Mouse (Mus musculus) ZHBTc4 (cell line): Measurements from ENCODE around the gene Myl6b.
"Not testable (repeated sequence)": the region's sequence is repeated elsewhere in the genome, so short reads cannot be mapped to it uniquely, and the experiment has no call there.

Experiments used
- DNase-seq: peaks from one replicate; pipeline ENCODE4 v3.0.0-alpha.2; 2011; ENCODE audit warnings: low read depth, low spot score

Myl6b gene

DNA sequence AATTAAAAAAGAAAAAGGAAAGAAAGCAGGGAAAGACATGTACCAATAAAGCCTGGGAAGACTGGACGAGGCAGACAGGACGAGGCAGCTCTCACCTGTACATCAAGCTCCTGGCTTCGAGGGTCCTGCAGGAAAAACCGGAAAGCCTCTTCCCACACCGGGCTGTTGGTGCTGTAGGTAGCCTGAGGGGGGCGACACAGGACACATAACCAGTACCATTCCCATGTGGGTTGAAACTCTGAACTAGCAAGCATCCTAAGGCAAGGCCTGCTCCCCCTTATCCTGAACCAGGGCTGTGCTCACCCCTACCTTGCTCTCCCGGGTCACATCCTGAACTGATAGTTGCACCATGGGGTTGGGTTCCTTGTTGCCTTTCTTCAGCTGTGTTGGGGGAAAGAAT is 20.3 kb upstream of the Myl6b start:
- peak; percentile 75 for DNase-seq

DNA sequence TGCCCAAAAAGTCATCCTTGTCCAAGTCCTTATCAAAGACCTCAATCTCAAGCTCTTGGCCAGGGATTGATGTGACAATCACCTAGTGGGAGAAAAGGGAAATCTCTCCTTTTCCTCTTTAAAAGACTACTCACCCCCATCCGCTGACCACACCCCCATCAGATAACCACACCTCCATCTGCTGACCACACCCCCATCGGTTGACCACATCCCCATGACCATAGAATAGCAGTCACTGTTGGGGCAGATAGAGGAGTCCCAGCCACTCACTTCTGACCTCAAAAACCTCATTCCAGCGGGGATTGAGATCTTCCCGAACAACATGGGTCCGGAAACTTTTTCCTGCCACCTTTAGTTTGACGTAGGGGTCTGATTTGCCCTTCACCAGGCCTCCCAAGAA is 18.2 kb upstream of the Myl6b start:
- no peak for DNase-seq

DNA sequence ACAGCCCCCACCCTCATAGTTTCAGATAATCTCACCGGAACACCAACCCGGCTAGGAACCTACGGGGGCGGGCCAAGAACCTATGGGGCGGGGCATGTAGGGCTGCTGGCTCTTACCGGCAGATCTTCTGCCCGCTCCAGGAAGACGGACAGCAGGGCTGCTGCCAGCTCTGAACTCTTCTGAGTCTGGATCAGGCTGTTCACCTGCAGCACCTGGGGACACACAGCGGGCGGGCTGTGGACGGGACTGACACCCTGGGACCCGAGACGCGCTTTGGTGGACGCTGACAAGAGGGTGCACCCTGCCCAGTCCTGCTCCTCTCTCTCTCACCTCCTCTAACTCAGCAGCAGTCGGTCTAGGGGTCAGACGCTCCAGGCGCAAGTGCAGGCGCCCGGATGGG is 17.5 kb upstream of the Myl6b start:
- peak; percentile 46 for DNase-seq

DNA sequence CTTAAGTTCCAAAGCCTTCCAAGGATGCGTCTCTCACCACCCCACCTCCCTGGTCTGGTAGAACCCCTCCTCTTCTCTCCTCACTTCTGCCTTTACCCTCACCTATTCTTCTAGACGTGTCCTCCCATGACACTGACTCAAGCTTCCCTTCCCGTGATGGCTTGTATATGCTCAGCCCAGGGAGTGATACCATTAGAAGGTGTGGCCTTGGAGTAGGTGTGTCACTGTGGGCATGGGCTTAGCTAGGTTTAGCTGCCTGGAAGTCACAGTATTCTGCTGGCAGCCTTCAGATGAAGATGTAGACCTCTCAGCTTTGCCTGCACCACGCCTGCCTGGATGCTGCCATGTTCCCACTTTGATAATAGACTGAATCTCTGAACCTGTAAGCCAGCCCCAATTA is 16.6 kb upstream of the Myl6b start:
- DNase-seq = no peak

DNA sequence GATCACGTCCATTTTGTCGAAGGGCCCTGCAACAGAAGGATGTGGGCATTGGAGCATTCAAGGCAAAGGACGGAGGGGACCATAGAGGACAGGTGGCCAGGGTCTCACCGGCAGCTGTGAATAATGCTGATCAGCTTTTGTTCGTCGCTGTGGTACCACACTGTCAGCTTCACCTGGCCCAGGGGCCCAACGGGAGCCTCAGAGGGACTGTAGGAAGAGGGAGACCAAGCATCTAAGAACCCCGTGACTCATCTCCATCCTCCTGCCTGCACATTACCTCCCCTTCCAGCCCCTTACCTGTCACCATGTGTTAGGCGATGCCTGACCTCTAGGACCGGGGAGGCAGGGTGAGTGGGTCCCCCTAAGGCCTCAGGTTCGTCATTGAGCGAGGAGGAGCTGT is 13.3 kb upstream of the Myl6b start:
- DNase-seq = no peak

DNA sequence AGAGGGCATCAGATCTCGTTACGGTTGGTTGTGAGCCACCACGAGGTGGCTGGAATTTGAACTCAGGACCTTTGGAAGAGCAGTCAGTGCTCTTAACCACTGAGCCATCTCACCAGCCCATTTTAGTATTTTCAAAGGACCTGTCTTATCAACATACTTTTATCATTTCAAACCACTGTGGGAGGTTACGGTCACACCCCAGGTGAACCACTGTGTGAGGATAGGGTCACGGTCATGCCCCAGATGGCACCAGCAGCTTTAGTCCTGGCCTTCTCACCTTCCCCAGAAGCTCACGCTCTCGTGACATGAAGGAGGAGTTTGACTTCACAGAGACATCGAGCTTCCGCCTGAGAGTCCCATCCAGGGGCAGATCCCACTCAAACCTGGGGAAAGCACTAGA is 12.7 kb upstream of the Myl6b start:
- no peak for DNase-seq

DNA sequence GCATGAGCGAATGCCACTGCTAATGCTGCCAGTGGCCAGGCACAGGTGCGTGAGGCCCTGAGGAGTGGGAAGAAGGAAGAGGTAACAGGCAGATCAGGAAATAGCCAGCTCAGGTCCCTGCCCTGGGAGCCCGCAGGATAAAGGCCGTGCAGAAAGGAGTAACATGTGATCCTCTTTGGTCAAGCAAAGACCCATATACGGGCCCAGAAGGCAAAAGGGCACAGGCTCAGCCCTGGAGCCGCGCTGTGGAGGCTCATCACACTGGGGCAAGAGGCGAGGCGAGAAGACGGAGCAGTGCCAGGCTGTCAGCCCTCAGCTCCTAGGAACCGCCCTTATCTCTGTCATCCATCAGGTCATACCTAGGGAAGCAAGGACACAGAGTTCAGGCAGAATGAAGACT is 11.8 kb upstream of the Myl6b start:
- DNase-seq = no peak

DNA sequence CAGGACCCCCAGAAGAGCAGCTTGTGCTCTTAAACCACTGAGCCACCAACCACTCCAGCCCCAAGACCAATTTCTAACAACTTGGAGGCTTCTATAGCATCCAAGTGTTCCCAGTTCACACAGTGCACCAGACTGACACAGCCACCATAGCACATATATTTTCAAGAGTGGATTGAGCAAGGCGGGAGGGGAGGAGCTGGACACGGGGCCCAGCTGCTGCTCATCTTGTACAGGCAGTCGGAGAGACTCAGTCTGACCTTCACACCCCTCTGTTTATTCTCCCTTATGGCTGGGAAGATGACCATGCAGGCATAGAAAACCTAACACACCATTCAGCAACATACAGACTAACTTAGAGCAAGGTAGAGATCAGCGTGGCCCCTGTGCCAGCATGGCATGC is 11.3 kb upstream of the Myl6b start:
- no peak for DNase-seq

DNA sequence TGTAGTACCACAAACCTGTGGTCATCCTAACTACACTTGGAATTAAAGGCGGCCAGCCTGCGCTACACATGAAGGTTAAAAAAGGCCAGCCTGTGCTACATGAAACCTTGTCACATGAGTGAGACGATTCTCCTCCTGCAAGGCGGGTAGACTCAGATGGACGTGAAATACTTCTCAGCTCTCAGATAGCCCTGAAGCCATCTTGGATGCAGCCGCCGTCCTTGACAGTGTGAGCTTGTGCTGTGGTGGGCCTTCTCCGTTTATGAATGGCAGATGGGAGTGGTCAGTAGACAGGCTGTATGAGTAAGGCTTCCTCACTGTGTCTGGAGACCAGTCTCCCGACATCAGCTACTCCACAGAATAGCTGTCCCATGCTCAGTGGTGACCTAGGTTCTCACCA is 10.7 kb upstream of the Myl6b start:
- DNase-seq = no peak

DNA sequence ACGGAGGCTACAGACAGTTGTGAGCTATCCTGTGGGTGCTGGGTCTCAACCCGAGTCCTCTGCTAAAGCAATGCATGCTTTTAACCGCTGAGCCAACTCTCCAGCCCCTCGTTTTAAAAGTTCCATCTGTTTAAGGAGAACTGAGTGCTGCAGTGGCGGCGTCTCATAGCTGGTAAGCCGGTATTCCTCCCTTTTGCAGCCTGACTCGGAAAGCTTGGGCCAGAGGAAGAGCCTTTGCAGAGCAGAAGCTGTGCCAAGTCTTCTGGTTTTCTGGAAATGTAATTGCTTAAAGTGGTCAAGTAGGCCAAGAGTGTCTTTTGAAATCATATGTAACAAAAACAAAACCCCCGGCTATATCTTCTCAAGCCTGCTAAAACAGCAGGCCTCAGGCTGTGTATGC is 9.8 kb upstream of the Myl6b start:
- DNase-seq = no peak

DNA sequence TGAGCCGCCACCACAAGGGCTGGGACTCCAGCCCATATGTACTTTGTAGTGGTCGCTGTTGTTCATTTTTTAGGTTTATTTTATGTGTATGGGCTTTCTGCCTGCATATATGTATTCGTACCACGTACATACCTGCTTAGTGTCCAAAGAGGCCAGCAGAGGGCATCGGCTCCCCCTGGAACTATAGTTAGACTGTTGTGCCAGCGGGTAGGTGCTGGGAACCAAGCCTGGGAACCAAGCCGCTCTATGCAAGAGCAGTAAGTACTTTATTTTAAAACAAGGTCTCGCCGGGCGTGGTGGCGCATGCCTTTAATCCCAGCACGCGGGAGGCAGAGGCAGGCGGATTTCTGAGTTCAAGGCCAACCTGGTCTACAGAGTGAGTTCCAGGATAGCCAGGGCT is 7.5 kb upstream of the Myl6b start:
- peak; percentile 52 for DNase-seq

DNA sequence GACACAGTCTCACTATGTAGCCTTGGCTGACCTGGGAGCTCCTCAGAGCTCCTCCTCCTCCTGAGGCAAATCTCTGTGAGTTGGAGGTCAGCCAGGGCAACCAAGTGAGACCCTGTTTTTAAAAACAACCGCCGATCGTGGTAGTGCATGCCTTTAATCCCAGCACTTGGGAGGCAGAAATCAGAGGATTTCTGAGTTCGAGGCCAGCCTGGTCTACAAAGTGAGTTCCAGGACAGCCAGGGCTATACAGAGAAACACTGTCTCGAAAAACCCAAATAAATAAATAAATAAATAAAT is 6.8 kb upstream of the Myl6b start:
- DNase-seq = not testable (repeated sequence)

DNA sequence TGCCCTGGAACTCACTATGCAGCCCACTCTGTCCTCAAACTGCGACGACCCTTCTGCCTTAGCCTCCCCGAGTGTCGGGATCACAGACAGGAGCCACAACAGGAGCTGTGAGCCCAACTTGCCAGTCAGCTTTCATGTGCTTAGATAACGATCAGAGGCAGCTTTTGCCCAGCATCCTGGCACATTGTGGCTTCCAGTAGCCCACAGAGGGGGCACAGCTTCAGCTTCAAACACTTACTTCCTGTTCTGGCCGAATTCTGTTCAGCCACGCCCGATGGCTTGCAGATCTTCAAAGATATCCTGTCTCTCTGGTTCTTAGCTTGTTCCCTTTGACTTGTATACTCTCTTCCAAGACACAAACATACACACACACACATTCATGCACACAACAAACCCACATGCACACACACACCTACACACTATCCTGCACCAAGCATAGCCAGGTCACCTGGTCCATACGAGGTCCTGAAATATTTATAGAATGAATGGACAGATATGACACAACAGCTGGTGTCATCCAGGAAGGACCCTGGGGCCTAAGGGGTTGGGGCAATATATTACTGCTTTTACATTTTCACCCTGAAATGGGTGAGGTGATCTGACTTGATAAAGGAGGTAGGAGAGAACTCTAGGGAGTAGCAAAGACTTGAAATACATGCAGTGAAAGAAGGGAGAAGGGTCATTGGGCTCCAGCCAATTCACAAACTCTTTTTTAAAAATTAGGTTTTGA is 6.3 kb upstream of the Myl6b start:
- DNase-seq = no peak

DNA sequence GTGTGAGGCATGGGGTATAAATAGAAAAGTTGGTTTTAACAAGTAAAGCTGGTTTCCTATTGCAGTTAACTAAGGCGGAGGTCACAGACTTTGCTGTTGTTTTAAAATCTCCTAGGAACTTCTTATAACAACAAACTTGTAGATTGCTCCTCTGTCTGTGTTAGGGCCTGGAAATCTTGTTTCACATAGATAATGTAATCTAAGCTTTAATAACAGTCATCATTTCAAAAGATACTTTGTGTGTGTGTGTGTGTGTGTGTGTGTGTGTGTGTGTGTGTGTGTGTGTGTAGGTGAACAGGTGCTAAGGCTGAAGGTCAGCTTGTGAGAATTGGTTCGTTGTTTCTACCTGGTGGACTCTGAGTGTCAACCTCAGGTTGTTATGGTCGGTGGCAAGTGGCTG is 5.5 kb upstream of the Myl6b start:
- no peak for DNase-seq

DNA sequence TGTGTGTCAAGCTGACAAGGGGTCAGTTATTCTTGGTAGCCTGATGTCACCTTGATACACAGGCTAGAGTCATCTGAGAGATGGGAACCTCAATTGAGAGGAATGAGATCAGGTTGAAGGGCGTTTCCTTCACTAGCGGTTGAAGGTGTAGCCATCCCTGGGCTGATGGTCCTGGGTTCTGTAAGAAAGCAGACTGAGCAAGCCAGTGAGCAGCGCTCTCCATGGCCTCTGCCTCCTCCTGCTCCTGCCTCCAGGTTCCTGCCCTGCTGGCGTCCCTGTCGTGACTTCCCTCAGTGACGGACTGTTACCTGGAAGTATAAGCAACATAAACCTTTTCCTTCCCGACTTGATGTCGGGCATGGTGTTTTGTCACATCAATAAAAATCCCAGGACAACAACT is 5.0 kb upstream of the Myl6b start:
- no peak for DNase-seq

DNA sequence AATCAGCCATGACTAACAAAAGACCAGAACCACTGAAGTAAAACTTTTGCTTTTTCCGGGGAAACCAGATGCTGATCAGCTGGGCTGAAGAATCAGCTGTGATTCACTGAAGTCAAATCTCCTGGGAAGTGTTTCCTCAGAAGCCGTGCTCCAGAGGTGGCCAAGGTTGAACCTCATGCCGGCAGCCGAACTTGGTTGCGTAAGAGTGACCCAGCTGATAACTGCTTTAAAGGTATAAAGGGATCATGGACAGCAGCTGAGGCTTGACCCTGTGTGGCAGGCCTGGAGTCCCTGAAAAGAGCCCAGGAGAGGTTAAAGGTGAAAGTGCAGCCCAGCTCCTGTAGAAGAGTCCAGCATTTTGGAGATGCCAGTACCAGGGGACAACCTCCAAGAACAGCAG is 3.9 kb upstream of the Myl6b start:
- DNase-seq = no peak

DNA sequence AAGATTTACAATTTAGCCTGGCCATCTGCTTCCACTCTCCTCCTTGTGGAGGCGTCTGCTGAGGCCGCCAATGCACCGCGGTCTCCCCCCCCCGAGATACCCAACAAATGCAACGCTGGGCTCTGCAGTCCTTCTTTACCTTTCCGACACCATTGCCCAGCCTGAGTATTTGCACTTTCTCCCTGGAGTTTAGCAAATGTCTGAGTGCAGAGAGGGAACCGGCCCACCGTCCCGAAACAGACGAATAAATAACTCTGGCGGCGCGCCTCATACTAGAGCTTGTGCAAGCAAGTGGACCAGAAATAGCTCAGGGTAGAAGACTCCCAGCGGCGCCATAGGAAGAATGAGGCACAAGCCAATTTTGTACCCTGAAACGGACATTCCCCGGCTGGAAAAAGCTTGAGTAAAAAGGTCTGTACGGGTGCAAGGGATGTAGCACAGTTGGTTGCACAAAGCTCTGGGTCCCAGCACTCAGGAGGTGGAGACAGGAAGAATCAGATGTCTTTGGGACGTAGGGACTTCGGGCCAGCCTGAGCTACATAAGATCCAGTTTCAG is 709 bp upstream of the Myl6b start:
- DNase-seq = peak; percentile 55

DNA sequence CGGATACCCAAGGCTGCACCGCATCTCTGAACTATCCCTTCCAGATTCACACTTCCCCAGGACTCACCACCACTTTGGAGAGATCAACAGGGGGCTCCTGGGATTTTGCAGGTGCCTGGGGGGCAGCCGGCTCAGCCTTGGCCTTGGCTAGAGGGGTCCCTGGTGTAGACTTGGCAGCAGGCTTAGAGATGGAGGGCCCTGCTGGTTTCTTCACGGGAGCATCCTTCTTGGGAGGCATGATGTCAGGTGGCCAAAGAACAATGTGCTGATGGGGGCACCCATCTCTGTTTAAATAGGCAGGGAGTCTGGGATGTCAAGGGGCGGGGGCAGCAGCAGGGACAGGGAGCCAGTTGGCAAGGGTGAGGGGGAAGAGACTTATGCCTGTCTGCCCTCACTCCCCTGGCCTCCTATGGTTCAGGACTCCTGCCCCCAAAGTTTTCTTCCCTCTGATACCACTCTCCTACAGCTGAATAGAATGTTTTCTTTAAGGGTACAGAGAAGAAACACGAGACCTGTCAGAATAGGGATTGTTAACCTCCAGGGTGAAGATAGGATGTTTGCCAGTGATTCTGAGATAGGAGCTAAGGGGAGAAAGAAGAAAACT is 1.2 kb downstream of the Myl6b start:
- no peak for DNase-seq

DNA sequence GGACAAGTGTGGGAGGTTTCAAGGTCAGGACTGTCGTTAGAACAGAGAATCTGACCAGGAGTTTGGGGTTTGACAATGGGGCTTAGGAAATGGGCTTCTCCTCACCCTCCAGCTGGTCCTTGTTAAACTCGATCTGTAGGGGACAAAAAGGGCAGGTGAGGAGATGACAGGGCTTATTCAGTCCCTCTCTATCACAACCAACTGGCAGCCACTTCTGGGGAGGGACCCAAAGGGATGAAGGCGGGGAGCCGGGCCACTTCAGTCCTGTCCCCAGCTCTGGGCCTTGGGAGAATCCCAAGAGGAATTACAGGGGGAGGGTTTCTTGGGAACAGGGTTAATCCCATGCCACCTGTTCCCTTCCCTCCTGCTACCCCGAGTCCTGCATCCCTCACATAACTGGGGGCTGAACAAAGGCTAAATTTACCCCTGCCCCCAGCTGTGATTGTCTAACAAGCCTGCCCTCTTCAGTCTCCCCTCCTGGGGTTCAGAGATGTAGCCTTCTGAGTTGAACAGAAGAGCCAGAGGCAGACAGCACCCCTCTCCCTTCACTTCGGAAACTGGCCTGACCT is 1.9 kb downstream of the Myl6b start:
- no peak for DNase-seq

DNA sequence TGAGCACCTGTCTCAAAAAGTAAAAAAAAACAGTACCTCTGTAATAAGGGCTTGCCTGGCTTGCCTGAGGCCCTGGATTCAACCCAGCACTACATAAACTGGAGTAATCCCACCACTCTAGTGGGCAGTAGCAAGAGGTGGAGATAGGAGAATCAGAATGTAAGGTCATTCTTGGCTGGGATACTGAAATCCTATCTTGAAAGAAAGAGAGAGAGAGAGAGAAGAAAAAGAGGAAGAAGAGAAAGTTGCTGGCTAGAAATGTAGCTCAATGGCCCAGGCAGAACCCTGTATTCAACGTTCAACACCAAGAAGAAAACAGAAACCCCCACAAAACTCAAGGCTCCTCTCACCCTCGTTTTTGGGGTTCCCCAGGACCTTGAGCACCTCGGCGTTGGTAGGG is 2.6 kb downstream of the Myl6b start:
- no peak for DNase-seq

DNA sequence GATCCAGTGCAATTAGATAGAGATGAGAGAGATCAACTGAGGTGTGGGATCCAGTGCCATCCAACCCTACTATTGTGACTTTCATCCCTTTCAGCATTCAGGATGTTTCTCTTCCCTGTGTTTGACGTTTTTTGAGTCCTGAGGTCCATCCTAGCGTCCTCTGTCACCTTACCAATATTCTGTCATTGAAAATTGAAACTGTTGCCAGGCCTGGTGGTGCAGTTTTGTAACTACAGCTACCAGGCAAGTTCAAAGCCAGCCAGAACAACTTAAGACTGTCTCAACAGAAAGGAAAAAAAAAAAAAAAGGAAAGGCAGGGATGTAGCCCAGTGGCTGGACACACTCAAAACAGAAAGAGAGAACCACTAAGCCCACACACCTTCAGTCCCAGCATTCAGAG is 3.2 kb downstream of the Myl6b start:
- no peak for DNase-seq

DNA sequence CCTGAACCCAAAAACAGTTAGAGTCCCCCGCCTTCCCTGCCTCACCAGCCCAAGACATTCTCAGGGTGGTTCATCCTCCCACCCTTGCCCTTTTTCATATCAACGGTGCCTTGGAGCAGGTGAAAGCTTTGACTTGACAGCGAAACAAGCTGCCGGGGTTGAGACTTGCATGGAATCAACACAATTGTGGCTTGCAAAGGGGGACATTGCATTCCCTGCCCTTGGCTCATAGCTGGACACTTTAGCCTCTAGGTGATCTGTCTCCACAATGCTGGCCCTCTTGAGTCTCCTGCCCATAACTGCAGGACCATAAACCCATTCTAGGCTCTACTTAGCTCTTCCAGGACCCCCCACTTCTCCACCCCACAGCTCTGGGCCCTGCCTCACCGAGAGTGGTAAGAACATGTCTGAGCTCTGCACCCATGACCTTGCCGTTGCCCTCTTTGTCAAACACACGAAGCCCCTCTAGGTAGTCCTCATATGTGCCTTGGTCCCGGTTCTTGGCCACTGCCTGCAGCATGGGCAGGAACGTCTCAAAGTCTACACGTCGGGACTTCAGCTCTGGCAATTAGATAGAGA is 3.7 kb downstream of the Myl6b start:
- no peak for DNase-seq
